Mouse (Mus musculus) kidney, adult 9 months (tissue): ENCODE data around the gene Gm6657.
A peak's percentile ranks its signal among the peaks of the same experiment; 100 is the strongest.

ENCODE experiments used
- DNase-seq: peaks from one replicate; pipeline ENCODE4 v3.0.0; 2022

Gm6657 gene

GRCm38 (mm10) chr12:78193942-78194341, at the start of gene Gm6657:
TSS of gene Gm6657 (plus strand) at chr12:78194242.
- no peak for DNase-seq

GRCm38 (mm10) chr12:78153308-78154002, 40.6 kb upstream of the Gm6657 start:
- DNase-seq = no peak

- no peak for DNase-seq
Observed at GRCm38 (mm10) chr12:78170178-78170577, 23.9 kb upstream of the Gm6657 start.

- DNase-seq = no peak
Observed at GRCm38 (mm10) chr12:78173945-78174344, 20.1 kb upstream of the Gm6657 start.

- DNase-seq = no peak
Observed at GRCm38 (mm10) chr12:78174671-78175070, 19.4 kb upstream of the Gm6657 start.

- no peak for DNase-seq
Observed at GRCm38 (mm10) chr12:78181452-78181851, 12.6 kb upstream of the Gm6657 start.

- DNase-seq = no peak
Observed at GRCm38 (mm10) chr12:78195368-78195767, 1.3 kb downstream of the Gm6657 start.

- no peak for DNase-seq
Observed at GRCm38 (mm10) chr12:78203646-78204045, 9.6 kb downstream of the Gm6657 start.

- DNase-seq = peak; percentile 69
Observed at GRCm38 (mm10) chr12:78205915-78206570, 12.0 kb downstream of the Gm6657 start.

GRCm38 (mm10) chr12:78206571-78206960, 12.5 kb downstream of the Gm6657 start:
- DNase-seq = no peak

GRCm38 (mm10) chr12:78209856-78210255, 15.8 kb downstream of the Gm6657 start:
- peak; percentile 34 for DNase-seq

GRCm38 (mm10) chr12:78215490-78215889, 21.4 kb downstream of the Gm6657 start:
- DNase-seq = peak; percentile 47

- DNase-seq = peak; percentile 35
Observed at GRCm38 (mm10) chr12:78219191-78219825, 25.3 kb downstream of the Gm6657 start.

- DNase-seq = peak; percentile 93
Observed at GRCm38 (mm10) chr12:78225707-78226518, 31.9 kb downstream of the Gm6657 start, which contains the start of gene Gphn. TSS of gene Gphn (plus strand) at chr12:78226379.

GRCm38 (mm10) chr12:78226519-78226875, 32.5 kb downstream of the Gm6657 start:
- peak; percentile 82 for DNase-seq

- DNase-seq = peak; percentile 54
Observed at GRCm38 (mm10) chr12:78227021-78227932, 33.2 kb downstream of the Gm6657 start.

GRCm38 (mm10) chr12:78228139-78228538, 34.1 kb downstream of the Gm6657 start:
- no peak for DNase-seq

- DNase-seq = no peak
Observed at GRCm38 (mm10) chr12:78232560-78232959, 38.5 kb downstream of the Gm6657 start.

GRCm38 (mm10) chr12:78248366-78248765, 54.3 kb downstream of the Gm6657 start:
- no peak for DNase-seq

GRCm38 (mm10) chr12:78249151-78249550, 55.1 kb downstream of the Gm6657 start:
- no peak for DNase-seq
